Mouse (Mus musculus) mouse embryonic stem cell (cell line): ENCODE data around the gene Rims4.

Experiments used
- in situ Hi-C, 2 experiments: fragments of 300-500 bp; cut with MboI; formaldehyde crosslinking; loops; 1 replicate in 1 of 2; 3 replicates in 1 of 2; pipeline ENCODE4 v1.14.3; 2019 to 2020; ENCODE audit warnings: low sequenced_read_pairs in 2 of 2, low pct_unique_long_range_greater_than_20kb in 1 of 2, mixed read lengths in 1 of 2; ENCODE audit not compliant: unreplicated experiment in 1 of 2

Gene Rims4

DNA sequence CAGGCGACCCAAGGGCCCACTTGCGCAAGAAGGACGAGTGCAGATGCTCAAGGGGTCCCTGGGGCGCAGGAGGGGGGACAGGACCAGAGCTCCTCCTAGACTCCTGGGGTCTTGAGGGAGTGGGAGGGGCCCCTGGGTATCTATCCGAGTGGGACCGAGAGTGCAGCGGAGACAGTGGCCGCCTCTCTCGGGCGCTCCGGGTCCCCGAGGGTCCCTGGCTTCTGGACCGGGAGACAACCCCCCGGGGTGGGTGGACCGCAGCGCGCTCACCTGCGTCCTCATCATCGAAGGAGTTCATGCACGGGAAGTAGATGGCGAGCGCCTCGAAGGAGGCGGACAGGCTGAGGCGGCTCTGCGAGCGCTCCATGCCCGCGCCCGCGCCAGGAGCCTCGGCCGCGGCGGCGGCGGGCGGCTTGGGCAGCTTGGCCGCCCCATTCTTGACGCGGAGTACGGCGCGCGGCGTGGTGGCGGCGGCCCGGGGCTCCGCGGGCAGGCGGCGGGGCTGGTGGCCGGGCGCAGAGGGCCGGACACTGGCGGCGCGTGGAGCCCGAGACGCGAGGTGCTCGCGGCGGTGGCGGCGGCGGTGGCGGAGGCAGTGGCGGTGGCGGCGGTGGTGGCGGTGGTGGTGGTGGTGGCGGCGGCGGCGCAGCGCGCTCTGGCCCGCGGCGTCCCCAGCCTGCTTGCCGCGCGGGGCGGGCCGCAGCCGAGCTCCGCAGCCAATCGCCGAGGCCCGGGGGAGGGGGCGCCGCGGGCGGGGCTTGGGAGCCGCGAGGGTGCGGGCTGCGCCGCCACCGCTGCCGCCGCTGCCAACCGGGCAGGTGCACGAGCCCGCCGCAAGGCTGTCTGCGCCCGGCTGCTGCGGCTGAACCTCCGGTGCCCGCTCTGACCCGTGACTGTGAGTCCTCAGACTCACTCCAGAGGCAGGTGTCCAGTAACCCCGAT lies at the start of gene Rims4:
Gene Rims4 (minus strand): TSS at position 367 of the 942 bp plus-strand sequence.
- in situ Hi-C loops, result no loop called here

DNA sequence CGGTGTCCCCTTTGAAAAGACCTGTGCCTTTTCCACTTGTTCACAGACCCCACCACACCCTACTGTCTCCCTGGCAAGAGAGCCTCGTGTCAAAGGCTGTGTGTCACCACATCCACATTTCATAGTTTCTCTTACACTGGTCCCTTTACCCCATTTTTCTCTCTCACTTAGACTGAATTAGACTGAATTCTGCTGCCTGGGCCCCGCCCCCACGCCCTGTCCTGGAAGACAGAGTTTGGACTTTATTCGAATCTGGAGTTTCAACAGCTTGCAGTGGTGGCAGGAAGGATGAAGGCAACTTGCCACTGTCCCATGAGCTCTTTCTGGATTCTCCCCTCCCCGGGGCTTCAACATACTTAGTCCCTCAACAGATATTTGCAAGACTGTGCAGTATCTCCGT lies 47.2 kb upstream of the Rims4 start:
- in situ Hi-C loops, result no loop called here

DNA sequence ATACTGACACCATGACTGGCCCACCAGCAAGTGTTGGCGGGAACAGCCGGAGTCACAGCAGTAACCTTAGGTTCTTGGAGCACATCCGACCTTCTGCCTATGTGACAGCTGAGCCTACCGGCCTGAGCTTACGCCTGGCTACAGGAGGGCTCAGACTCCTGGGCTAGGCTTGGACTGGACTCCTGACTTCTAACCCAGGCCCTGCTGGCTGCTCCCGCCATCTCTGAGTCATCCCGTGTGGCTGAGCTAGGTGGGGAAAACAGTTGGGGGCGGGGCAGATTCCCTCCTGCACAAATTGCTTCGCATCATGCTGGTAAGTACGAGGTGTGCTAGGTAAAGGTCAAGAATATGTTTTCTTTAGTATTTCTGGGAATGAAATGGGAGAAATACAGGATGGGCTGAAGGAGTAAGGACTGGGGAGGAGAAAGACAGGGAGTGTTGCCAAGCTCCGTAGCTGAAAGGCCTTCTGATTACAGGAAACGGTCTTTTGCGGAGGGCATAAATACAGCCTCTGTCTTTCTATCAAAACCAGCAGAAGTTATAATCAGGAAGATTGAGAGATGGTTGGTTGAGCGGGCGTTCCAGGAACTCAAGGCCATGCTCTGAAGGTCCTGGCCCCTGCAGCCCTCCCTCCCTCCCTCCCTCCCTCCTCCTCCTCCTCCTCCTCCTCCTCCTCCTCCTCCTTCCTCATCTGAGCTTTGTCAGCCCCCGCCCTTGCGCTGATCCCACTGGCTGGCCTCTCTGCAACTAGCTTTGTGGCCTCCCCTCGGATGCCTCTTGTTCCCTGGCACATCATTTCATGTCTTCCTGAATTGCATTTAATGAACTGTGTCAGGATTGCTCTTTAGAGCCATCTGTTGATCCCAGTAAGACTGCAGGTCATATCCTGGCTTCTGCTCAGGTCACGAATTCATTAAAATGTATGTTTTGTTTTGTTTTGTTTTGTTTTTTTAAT lies 46.4 kb upstream of the Rims4 start:
- in situ Hi-C loops, result no loop called here

DNA sequence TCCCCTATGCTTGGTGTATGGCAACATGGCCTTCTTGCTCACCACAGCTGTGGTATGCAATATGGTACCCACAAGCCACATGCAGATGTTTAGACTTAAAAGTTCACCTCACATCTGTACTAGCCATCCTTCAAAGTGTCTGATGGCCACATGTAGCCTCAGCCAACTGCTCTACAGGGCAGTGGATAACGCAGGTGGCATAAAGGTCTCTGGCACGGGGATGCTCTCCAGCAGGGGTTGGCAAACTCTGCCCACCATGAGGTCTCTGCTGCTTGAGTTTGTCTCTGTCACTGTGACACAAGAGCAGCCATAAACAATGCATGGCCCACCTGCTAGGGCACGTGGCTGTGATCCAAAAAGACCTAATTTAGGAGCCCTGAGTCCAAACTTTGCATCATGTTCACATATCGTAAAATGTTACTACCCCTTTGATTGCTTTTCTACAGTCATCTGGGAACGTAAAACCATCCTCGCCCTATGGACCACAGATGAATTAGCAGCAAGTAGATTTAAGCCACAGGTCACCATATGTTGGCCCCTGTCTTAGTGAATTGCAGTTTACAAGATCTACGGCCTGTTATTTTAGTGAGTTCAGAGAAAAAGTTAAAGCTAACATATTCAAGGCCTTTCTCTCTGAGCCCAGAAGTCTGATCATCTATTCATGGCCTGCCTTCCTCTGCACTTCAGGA lies 35.3 kb upstream of the Rims4 start:
- in situ Hi-C loops, result no loop called here

DNA sequence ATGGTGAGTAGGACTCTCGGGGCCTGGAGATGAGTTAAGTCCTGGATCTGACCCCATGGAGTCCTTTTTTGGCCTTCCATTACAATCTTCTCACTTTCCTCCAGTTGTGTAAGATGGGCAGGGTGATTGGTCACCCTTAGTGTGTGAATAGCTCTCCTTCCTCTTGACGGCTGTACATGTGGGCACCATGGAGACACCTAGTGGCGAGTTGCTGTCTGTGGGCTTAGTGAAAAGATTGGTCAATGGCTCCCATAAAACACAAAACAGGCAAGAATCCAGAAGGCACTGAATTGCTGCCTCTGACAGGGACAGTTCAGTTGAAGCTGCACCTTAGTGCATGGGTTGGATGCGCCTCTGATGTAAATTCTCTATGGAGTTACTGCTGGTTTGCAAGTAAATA lies 33.3 kb upstream of the Rims4 start:
- in situ Hi-C loops, result no loop called here

DNA sequence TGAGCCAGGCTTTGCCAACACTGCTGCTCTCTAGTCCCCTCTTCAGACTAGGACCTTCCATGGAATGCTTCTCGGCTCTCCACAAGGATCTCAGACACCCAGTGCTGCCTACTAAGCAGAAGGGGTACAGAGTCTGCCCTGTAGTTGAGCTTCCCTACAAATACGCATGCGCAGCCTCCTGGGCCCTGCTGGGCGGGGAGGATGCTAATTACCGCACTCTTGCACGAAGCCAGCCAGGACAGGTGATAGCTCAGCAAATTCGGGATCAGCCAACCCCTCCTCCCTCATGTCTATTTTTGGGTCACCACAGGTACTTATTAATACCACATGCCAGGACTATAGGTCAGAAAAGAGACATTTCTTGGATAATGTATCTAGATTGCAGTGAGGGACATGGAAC lies 29.5 kb upstream of the Rims4 start:
- in situ Hi-C loops, result no loop called here

DNA sequence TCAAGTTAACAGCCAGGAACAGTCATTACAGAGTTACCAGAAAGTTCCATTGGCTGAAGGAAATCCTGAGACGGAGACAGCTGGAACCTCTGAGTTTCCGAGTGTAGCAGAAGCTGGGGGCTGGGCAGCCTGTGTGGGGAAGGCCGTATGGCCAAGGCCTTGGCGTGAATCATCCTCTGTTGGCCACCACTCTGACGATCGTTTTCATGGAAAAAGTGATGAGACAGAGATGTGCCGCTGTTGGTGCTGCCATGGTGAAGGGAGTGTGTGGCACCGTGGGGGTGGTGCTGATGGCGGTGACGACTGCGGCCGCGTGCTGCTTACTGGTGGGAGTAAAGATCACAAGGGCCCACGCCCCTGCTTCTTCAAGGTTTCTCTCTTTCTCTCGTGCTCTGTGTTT lies 27.7 kb upstream of the Rims4 start:
- in situ Hi-C loops, result no loop called here

DNA sequence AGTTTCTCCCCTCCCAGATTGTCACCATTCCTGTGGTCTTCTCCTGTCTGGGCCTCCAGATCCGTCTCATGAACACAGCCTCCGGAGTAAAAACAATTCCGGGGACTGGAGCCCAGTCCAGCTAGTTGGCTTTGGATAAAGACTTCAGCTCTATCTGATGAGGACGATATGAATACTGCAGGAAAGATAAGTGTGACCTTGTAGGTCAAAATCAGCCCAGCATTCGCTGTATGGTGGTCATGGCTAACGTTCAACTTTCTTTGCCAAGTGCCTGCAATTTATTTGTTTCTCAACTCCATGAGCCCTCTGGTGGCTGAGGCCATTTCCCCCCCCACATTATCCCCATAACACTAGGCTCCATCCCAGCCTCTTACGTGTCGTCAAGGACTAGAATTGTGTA lies 26.0 kb upstream of the Rims4 start:
- in situ Hi-C loops, result no loop called here

DNA sequence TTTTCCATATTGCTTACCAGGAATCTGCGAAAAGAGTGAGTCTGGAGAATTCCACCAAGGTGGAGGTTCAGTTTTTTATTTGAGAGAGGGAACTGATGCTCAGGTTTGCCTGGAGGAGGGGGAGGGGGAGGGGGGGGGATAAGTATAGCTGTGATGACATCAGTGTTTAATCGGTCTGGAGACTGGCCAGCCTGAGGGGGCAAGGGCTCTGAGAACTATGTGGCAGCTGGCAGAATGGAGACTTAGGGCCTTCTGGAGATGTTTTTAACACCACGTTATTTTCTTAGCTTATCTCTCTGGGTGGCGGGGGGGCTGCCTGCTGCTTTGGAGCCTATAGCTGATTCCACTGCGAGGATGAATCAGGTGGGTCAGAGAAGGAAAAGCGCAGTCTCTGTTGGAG lies 24.6 kb upstream of the Rims4 start:
- in situ Hi-C loops, result no loop called here

DNA sequence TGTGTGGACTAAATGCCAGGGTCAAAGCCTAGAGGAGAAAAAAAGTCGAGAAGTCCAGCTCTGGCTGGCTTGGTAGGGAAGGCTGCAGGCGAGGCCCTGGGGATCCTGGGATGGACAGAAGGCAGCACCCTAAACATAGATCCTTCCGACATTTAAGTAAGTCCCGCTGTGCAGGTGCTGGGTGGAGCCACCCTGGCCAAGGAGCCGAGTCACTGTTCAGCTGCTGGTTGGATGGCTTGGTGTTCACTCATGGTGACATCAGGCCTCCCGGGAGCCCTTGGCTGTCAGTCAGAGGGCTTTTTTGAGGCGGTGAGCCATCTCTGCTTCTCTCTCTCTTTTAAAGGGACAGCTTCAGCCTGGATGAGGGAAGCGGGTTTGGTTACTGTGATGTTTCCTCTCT lies 21.0 kb upstream of the Rims4 start:
- in situ Hi-C loops, result no loop called here

DNA sequence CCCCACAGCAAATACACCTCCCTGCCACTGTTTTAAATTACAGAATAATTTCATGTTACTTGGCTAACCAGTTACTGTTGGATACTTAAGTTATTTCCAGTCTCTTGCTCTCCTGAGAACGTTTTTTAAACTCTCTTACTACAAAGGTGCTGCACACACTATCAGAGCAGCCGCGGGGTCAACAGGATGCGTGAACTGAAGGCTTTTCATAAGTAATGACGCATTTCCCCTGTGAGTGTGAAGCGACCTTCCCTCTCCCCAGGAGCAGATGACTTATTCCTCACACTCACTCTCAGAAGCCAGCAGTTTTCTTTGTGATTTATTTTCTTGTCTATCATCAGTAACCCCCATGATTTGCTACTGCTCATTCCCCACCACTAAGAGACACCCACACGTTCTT lies 13.7 kb upstream of the Rims4 start:
- in situ Hi-C loops, result no loop called here

DNA sequence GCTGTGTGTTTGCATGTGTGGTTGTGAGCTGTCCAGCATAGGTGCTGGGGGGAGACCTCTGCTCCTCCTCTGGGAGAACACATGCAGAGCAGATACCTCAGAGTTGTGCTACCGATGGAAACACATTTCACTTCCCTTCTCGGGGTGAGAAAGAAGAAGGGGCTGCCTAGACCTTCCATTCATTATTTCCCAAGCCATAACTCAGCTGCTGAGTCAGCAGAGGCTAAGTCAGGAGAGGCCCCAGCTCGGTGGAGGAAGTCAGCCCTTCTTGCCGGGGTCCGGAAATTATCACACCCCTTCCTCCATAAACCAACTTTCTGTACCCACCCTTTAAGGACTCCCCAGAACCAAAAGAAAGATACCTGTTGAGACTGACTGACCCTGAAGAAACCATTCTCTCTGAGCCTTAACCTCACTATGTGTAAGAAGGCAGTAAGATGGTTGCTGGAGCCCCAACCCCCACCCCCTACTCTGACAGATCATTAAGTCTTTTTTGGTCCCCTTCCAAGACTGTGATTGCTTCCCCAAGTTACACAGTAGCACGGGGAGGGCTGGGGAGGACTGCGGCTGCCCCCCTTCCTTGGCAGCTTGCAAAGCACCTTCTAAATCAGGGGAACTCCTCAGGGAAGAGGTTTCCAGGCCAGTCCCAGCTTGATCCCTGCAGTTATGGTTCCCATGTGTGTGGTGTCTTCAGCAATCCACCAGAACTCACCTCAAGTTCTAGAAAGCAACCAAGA lies 10.1 kb upstream of the Rims4 start:
- in situ Hi-C loops, result no loop called here

DNA sequence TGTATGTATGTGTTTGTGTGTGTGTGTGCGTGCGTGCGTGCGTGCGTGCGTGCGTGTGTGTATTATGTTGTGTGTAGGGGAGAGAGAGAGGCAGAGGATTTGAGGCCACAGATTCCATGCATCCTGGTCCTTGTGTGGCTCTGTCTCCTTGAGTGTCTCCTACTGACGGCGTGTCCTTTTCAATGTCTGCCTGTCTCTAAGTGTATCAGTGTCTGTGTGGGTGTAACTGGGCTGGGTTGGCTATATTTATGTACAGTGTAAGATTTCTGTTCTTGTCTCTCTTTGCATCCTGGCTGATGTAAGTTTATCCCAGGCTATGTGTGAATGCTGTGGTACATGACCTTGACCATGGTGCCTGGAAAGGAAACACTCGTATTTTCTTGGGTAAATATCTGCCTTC lies 6.6 kb upstream of the Rims4 start:
- in situ Hi-C loops, result no loop called here

DNA sequence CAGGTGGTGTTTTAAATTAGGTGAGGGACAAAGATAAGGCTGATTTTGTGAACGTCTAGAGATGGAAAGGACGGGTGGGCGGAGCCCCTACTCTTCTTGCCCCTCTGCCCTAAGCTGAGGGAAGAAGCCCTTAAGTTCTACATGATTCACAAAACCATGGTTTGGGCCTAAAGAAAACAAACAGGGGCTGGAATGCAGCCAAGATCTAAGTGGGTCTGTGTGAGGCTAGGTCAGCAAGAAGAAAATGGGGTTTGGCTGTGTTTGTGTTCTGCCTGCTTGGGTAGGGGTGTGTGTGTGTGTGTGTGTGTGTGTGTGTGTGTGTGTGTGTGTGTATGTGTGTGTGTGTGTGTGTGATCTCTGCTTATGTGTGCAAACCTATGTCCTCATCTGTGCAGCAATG lies 6.0 kb upstream of the Rims4 start:
- in situ Hi-C loops, result no loop called here

DNA sequence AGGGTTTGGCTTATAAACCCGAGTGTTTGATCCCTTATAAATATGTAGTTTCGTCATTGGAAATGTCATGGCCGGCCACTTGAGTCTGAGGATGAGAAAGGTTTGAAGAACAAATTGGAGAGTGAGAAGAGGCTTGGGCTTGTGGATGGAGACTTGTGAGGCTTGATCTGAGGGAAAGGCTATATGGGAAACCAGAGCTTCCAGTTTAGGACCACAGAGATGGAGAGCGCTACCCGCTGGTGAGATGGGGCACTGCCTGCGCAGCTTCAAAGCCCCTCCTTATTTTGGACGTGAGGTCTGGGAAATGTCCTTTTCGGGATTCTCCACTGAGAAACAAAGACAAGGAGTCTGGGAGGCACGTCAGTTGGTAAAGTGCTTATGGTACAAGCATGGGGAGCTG lies 4.6 kb upstream of the Rims4 start:
- in situ Hi-C loops, result no loop called here

DNA sequence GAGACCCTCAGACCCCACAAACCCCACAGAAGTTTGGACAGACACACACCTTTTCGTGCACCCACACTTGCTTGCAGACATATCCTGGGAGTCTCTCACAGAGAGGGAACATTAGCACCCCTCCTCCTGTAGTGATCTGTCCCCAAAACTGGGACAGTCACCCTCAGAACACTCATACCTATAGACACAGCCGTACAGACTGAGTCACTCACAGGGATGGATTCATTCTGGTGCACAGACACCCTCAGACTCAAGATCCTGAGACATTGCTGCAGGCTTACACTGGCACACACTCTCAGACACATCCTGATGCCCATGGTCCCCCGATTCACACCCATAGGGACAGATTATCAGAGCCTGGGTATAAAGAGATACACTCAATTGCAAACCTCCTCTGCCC lies 1.1 kb upstream of the Rims4 start:
- in situ Hi-C loops, result no loop called here

DNA sequence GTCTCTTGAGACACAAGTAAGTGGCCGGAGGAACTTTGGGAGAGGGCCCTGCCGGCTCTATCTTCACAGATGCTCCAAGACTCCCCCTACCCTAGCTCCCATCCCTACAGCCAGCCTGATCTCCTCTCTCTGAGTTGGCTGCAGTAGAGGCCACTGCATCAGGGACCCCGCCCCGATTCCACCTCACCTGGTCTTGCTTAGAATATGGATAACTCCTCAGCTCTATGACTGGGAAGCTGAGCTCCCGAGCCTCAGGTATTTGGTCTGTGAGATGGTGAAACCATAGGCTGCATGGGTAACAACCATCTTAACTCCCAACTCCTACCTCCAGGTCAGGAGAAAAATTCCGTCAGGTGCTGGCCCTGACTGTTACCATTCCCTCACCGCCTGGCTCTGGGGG lies 1.8 kb downstream of the Rims4 start:
- in situ Hi-C loops, result no loop called here

DNA sequence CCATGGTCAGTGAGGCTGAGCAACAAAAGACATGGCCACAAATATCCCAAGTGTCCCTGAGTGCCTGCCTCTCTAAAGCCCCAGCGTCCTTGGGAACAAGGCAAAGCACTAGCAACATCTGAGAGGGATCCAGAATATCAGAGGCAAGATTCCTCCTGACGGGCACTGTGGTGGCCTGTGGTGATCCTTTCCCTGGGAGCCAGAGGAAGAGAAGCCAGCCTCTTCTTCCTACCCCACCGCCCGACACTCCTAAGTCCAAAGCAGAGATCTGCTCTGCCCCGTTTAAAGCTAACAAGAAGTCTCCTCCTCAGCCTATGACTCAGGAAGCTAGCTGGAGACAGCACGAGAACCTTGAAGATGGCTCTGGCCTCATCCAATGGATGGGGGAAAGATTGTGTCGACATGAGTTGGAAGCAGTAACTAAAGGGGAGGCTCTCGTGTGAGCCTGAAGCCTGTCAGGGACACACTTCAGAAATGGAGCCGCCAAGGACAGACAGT lies 3.1 kb downstream of the Rims4 start:
- in situ Hi-C loops, result no loop called here
